Mouse (Mus musculus) neural tube, embryonic 14.5 days (tissue): ENCODE results near the gene Fam198a. TPM values are rescaled to one million over a fixed set of nuclear protein-coding genes. Genes with fewer than 3 reads are reported as not detected.
"Not testable (repeated sequence)": the region's sequence is repeated elsewhere in the genome, so short reads cannot be mapped to it uniquely, and the experiment has no call there.

Experiments
- ATAC-seq: fragments of 200-750 bp; cut with Nextera tagmentation; 2 replicates; pipeline ENCODE4 v1.8.0; 2017; ENCODE audit warnings: low read depth, mild to moderate bottlenecking, moderate TSS enrichment, moderate library complexity
- H3K27ac ChIP-seq: fragments of 300-500 bp; sonication (generic); 2 replicates; pipeline ENCODE4 v1.5.1; 2014; ENCODE audit warnings: low read depth, mild to moderate bottlenecking, control low read depth, low read length, moderate library complexity, mixed read lengths
- H3K27me3 ChIP-seq: fragments of 300-500 bp; sonication (generic); 2 replicates; pipeline ENCODE4 v1.6.1; 2014; ENCODE audit warnings: low read length; ENCODE audit not compliant: control insufficient read depth, insufficient read depth
- H3K36me3 ChIP-seq: fragments of 300-500 bp; sonication (generic); 2 replicates; pipeline ENCODE4 v1.6.1; 2014; ENCODE audit warnings: low read length, mixed read lengths; ENCODE audit not compliant: control insufficient read depth, insufficient read depth
- H3K4me1 ChIP-seq: fragments of 300-500 bp; sonication (generic); 2 replicates; pipeline ENCODE4 v1.6.1; 2014; ENCODE audit warnings: low read length; ENCODE audit not compliant: control insufficient read depth, insufficient read depth
- H3K4me2 ChIP-seq: fragments of 300-500 bp; sonication (generic); 2 replicates; pipeline ENCODE4 v1.6.1; 2014; ENCODE audit warnings: mild to moderate bottlenecking, low read depth, low read length, control low read depth
- H3K4me3 ChIP-seq: fragments of 300-500 bp; sonication (generic); 2 replicates; pipeline ENCODE4 v1.5.1; 2014; ENCODE audit warnings: low read depth, low read length, control low read depth, mixed read lengths
- H3K9ac ChIP-seq: fragments of 300-500 bp; sonication (generic); replicated peaks from 2 replicates; pipeline ENCODE4 v1.6.1; 2014; ENCODE audit warnings: low read depth, mild to moderate bottlenecking, control low read depth, low read length, mixed read lengths
- H3K9me3 ChIP-seq: fragments of 300-500 bp; sonication (generic); 2 replicates; pipeline ENCODE4 v1.6.1; 2016; ENCODE audit warnings: low read length; ENCODE audit not compliant: control insufficient read depth
- WGBS: fragments of 180-500 bp; shearing (Covaris S2); extraction: QIAGEN DNeasy Blood & Tissue Kit; methylation state at CpG from one replicate; pipeline ENCODE4 v1.1.7; 2014; 5-methylcytosine and 5-hydroxymethylcytosine counted together
- polyA plus RNA-seq: library from polyadenylated mRNA; unstranded; fragments of >200 nt; fragmentation: Nextera tagmentation; extraction: Ambion mirVana; gene quantifications from 2 replicates; pipeline ENCODE4 v1.2.1, GENCODE M21; 2014

Fam198a gene
- polyA plus RNA-seq, 1 experiment from 2014 or later, result 1.0 TPM

DNA sequence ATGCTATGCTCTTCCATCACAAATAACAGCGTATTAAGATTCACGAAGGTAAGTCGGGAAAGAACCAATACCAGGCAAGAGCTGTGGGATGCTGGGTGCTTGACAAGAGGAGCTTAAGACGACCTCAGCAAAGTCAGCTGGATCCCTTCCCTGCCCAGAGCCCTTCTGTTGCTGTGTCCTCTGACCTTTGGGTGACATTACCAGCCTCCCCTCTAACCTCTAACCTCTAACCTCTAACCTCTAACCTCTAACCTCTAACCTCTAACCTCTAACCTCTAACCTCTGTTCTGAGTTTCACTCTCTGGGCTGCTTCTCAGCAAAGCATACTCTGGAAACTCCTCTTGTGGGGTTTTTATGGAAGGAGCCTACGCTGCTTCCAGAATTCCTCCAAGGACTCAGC is 67.3 kb downstream of the Fam198a start:
- H3K4me2 ChIP-seq, result no peak overlapping the region
- H3K9ac ChIP-seq, result no peak overlapping the region
- no peaks in the 10 kb centered on the region for H3K36me3 ChIP-seq
- ATAC-seq, result no peak
- no peaks in the 10 kb centered on the region for H3K27me3 ChIP-seq
- no peak overlapping the region for H3K27ac ChIP-seq
- peaks cover 4% of the 10 kb centered on the region for H3K4me1 ChIP-seq
- no peaks in the 10 kb centered on the region for H3K9me3 ChIP-seq
- WGBS, result 84% methylated on average over 5 of the region's 5 CpGs
- no peak overlapping the region for H3K4me3 ChIP-seq

DNA sequence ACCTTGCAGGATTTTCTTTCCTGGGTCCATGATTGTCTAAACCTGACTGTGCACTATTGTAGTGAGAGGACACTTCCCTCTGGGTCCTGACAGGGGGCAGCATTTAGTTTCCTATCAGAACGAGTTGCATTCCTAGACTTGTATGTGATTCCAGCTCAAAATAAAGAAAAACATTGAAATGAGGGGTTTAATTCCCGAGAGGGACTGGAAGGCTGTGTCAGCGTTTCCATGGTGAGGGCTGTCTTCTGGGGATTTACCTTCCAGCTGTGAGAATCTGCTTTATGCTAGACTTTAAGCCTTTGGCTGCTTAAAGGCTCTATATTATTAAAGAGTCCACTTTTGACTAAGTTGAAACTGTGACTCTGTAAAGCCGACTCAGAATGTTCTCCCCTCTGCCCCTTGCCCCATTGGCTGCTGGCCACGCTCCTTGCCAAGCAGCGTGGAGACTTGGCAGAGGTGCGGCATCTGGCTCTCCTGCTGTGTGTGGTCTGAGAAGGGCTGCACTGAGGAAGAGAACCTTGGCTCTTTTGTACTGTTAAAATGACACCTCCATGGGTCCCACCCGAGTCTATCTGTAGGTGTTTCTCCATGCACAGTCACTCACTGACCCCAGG is 68.1 kb downstream of the Fam198a start:
- Histone ChIP-seq H3K4me3 (no peak overlapping the region), H3K36me3 (no peaks in the 10 kb centered on the region), H3K9me3 (no peaks in the 10 kb centered on the region), H3K4me1 (peaks cover 4% of the 10 kb centered on the region), H3K27ac (no peak overlapping the region), H3K9ac (no peak overlapping the region), H3K27me3 (no peaks in the 10 kb centered on the region), H3K4me2 (peak overlapping the region; percentile 21; the same call in 1 of the 2 replicates)
- WGBS, result 17% methylated on average over 8 of the region's 8 CpGs
- ATAC-seq, result peak; percentile 86

DNA sequence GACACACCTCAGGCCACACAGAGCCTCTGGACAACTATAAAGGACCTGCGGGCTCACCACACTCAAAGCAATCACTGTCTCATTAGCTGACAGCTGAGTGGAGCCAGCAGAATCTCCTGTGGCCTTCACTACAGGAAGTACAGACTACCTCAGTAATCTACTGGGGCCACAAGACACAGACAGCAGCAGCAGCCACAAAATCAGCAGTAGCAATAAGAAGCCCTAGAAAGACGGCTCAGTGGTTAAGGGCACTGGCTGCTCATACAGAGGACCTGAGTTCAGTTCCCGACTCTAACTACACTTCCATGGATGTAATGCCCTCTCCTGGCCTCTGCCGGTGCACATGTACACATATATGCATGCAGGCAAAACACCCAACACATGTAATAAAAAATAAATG is 69.5 kb downstream of the Fam198a start:
- Histone ChIP-seq H3K27me3 (no peaks in the 10 kb centered on the region), H3K4me1 (peaks cover 4% of the 10 kb centered on the region), H3K9me3 (no peaks in the 10 kb centered on the region), H3K9ac (no peak overlapping the region), H3K36me3 (no peaks in the 10 kb centered on the region), H3K4me3 (no peak overlapping the region), H3K4me2 (no peak overlapping the region), H3K27ac (no peak overlapping the region)
- ATAC-seq, result no peak
- WGBS, result 87% methylated on average over 4 of the region's 4 CpGs

DNA sequence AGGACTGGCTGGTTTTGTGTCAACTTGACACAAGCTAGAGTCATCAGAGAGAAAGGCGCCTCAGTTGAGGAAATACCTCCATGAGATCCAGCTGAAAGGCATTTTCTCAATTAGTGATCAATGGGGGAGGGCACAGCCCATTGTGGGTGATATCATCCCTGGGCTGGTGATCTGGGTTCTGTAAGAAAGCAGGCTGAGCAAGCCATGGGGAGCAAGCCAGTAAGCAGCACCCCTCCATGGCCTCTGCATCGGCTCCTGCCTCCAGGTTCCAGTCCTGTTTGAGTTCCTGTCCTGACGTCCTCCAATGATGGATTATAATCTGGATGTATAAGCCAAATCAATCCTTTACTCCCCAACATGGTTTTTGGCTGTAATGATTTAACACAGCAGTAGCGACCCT is 70.4 kb downstream of the Fam198a start:
- ATAC-seq, H3K4me3 ChIP-seq: not testable (repeated sequence)
- WGBS, result 93% methylated on average over 4 of the region's 4 CpGs

DNA sequence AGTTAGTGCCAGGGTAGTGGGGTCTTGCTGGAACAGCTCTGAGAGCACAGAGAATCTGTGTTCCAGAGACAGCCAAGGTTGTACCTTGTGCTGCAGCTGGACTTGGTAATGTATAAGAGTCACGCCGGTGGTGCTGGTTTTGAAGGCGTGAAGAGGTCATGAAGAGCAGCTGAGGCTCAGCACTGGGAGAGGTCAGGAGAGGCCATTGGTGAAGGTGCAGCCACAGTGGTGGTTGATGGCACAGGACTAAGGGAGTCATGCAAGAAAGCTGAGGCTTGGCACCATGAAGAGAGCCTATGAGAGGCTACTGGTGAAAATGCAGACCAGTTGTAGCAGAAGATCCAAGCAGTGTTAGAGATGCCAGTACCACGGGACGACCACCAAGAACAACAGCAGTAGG is 70.8 kb downstream of the Fam198a start:
- ATAC-seq, result no peak
- 93% methylated on average over 5 of the region's 5 CpGs for WGBS
- no peaks in the 10 kb centered on the region for H3K36me3 ChIP-seq

More for the DNA sequence above, 70.4 kb downstream of the Fam198a start:
- not testable (repeated sequence) for H3K9me3 ChIP-seq, H3K4me1 ChIP-seq, H3K9ac ChIP-seq, H3K27ac ChIP-seq, H3K36me3 ChIP-seq, H3K4me2 ChIP-seq, H3K27me3 ChIP-seq

DNA sequence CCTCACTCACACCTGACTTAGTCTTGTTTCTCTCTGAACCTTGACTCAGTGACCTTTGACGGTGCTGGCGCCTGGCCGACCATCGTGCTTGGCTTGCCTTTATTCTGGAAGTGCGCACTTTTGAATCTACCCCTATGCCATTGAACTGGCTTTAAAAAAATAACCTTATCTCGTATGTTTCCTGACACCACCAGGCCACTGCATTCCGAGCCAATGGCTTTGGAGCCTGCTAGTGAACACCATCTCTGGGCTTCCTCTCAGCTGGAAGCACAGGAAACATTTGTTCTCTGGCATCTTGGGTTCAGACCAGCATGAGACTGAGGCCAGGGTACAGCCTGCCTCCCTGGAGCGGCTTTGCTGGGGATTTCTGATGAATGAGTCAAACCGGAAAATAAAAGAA is 72.0 kb downstream of the Fam198a start:
- Histone ChIP-seq H3K4me1 (peaks cover 7% of the 10 kb centered on the region), H3K4me2 (no peak overlapping the region), H3K27ac (no peak overlapping the region), H3K9me3 (no peaks in the 10 kb centered on the region), H3K36me3 (no peaks in the 10 kb centered on the region), H3K27me3 (no peaks in the 10 kb centered on the region), H3K9ac (no peak overlapping the region), H3K4me3 (no peak overlapping the region)
- no peak for ATAC-seq
- WGBS, result 73% methylated on average over 9 of the region's 9 CpGs

More for the DNA sequence above, 70.8 kb downstream of the Fam198a start:
- Histone ChIP-seq H3K27ac (no peak overlapping the region), H3K4me2 (no peak overlapping the region), H3K9ac (no peak overlapping the region), H3K9me3 (no peaks in the 10 kb centered on the region), H3K27me3 (no peaks in the 10 kb centered on the region), H3K4me1 (peaks cover 7% of the 10 kb centered on the region), H3K4me3 (no peak overlapping the region)

DNA sequence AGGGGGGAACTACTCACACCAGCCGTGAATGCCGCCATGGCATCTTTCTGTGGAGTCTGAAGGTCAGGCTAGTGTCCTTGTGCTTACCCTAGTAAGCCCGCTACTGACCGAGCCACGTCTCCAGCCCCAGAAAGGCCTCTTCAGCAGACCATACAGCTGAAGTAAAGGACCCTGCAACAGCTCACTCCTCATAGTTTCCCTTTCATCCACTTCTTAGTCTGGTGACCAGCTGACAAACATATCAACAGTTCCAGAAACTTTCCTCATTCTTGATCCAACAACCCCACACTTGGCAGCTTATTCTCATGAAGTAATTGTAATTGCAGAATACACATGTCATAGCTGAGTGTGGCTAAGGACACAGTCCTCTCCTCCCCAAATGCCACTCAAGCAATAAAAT is 73.1 kb downstream of the Fam198a start:
- 88% methylated on average over 5 of the region's 5 CpGs for WGBS
- H3K27me3 ChIP-seq, result no peaks in the 10 kb centered on the region
- H3K36me3 ChIP-seq, result no peaks in the 10 kb centered on the region
- no peaks in the 10 kb centered on the region for H3K9me3 ChIP-seq
- no peak overlapping the region for H3K4me3 ChIP-seq
- ATAC-seq, result no peak
- no peak overlapping the region for H3K27ac ChIP-seq
- H3K4me1 ChIP-seq, result peaks cover 6% of the 10 kb centered on the region
- no peak overlapping the region for H3K4me2 ChIP-seq
- H3K9ac ChIP-seq, result no peak overlapping the region

DNA sequence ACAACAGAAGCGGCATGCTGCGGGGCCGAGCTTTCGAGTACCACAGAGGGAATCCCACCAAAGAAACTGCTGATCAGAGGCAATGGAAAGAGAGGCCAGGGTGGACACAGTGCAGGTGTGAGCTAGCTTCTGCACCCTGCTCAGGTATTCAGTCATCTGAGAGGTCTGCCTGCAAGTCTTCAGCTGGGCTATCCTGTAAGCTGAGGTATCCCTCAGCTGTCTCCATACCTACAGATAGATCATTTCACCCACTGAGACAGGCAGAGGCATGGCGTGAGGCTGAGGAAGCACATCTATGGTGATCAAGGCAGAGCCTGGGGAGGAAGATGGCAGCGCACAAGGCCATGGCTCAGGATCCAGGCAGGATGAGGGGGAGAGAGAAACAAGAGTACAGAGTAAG is 73.6 kb downstream of the Fam198a start:
- ATAC-seq, result no peak
- 96% methylated on average over 6 of the region's 6 CpGs for WGBS
- Histone ChIP-seq H3K27ac (no peak overlapping the region), H3K9me3 (no peaks in the 10 kb centered on the region), H3K4me3 (no peak overlapping the region), H3K4me2 (no peak overlapping the region), H3K4me1 (peaks cover 3% of the 10 kb centered on the region; the same call in 1 of the 2 replicates), H3K9ac (no peak overlapping the region), H3K27me3 (no peaks in the 10 kb centered on the region), H3K36me3 (no peaks in the 10 kb centered on the region)

DNA sequence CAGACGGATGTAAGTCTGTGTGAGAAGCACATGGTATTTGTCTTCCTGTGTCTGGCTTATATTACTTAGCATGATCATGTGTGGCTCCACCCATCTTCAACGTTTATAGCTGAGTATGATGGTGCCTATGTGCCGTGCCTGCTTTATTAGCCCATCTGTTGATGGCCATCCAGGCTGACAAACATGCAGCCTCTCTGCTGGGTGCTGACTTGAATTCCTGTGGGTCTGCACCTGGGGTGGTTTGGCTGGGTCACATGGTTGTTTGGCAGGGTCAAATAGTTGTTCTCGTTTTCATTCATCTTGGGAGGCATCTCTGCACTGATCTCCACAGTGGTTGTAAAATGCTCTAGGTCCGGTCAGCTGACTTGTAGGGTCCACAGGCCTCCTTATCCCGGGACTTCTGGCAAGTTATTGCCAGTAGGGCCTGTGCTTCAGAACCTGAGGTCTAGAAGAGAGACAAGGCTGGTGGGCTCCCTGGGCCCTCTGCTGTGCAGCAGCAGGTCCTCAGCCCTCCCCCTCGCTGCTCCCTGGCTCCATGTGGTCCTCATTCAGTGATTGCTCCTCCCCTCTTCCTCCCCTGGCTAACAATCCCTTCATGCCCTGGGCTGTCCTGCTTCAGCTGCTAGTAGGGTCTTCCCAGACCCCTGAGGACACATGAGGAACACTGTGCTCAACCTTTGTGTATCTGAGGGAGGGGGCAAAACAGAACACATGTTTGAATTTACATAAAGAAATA is 75.2 kb downstream of the Fam198a start:
- Histone ChIP-seq H3K36me3 (no peaks in the 10 kb centered on the region), H3K4me2 (no peak overlapping the region), H3K4me3 (no peak overlapping the region), H3K9me3 (no peaks in the 10 kb centered on the region), H3K9ac (no peak overlapping the region), H3K27me3 (no peaks in the 10 kb centered on the region), H3K4me1 (peaks cover 6% of the 10 kb centered on the region; the same call in 1 of the 2 replicates), H3K27ac (no peak overlapping the region)
- 47% methylated on average over 7 of the region's 7 CpGs for WGBS
- ATAC-seq, result no peak
